Mouse (Mus musculus): ENCODE data around the gene Scgn. TPM values are rescaled to one million over a fixed set of nuclear protein-coding genes. Genes with fewer than 3 reads are reported as not detected.

Gene Scgn
- total RNA-seq, 2 experiments from 2014 or later: 0.68 TPM; not detected in 1

DNA sequence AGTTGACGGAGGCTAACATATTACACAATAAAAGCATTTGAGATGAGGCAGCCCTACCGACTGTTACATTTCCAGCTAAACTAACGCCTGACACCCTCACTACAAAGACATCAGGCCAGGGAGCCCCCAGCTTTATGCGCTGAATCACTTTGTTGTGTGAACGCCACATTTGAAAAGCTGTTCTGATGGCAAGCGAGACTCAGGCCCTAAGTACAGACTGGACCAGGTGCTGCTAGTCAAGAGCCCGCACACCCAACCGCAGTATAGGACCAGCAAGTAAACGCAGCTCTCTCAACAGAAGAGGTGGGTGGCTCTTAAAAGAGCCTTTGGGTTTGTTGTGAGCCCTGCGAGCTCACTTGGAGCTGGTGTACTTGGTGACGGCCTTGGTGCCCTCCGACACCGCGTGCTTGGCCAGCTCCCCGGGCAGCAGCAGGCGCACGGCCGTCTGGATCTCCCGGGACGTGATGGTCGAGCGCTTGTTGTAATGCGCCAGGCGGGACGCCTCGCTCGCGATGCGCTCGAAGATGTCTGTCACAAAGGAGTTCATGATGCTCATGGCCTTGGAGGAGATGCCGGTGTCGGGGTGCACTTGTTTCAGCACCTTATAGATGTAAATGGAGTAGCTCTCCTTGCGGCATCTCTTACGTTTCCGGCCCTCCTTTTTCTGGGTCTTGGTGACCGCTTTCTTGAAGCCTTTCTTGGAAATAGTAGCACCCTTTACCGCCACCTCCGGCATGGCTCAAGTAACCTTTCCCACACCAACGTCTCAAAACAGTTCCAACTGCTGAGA is 57.4 kb downstream of the Scgn start, which contains the start of gene Hist1h2ba:
Gene Hist1h2ba (minus strand): TSS at position 736 of the 790 bp plus-strand sequence.
- Histone ChIP-seq H3K4me3 (no peak within 1 kb of the TSS), H3K27ac (no peak within 1 kb of the TSS)
- DNase-seq (ENCODE audit: extremely low spot score in 1 of 2, low spot score in 2 of 2): no peak
- intact Hi-C loops (cut with DNase I): no loop called here
- TF ChIP-seq CTCF (IDR thresholded peaks at IDR 0.05): no peak

DNA sequence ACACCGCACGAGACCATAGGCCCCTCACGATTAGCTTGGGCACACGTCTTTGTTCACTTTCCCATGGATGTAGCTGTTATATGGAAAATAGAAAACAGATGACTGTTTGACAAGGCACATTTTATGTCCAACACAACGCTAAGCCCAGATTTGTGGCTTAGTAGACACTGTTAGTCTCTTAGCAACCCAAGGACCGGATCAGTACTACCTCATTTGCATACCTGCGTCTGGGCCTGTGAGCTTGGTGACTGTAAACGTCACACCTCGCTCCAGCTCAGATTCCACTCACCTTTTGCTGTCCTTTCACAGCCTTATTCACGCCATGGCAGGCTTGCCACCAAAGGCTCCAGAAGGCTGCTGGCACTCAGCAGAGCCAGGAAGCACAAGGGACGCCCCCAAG is 60.1 kb downstream of the Scgn start:
- no peak for DNase-seq (ENCODE audit: extremely low spot score in 1 of 2, low spot score in 2 of 2)

DNA sequence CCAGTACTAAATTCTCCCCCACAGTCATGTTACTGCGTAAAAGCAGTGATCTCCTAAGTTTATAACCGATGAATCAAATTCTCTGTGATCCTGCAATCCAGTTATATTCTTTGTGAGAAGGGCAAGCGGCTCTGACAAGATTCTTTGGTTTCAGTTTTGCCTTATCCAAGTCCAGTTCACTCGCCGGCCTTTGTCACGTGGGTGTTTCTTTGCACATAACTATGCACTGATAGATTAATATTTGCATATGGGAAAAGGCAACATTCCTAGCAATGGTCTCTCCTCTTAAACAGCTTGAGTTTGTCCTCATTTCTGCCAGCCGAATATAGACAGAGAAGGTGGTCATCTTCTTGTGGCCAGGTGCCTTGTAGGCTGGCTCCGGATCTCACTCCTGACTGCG is 60.6 kb downstream of the Scgn start:
- no peak for TF ChIP-seq CTCF (IDR thresholded peaks at IDR 0.05)
- intact Hi-C loops (cut with DNase I): no loop called here
- DNase-seq (ENCODE audit: extremely low spot score in 1 of 2, low spot score in 2 of 2): no peak
- Histone ChIP-seq H3K4me3 (no peak overlapping the region), H3K27ac (no peak overlapping the region)

More for the DNA sequence above, 60.1 kb downstream of the Scgn start:
- no peak for TF ChIP-seq CTCF (IDR thresholded peaks at IDR 0.05)
- intact Hi-C loops (cut with DNase I): no loop called here
- no peak overlapping the region for H3K27ac ChIP-seq
- no peak overlapping the region for H3K4me3 ChIP-seq

DNA sequence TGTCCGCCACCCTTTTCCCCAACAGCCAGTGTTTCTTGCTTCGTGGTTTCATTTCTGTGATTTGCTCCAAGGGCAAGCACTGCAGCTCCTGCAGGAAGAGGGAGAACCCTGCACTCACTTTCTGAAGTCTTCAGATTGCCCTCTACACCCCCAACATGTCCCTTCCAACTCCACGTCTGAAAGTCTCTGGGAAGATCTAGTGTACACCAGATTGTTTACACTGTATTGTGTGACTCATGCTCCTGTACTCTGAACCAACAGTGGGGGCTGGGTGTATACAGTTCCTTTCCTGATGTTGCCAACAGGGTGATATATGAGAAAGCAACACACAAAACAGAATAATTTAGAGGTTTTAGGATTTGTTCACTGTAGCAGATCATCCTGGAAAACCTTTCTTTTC is 62.4 kb downstream of the Scgn start:
- intact Hi-C loops (cut with DNase I): no loop called here
- Histone ChIP-seq H3K27ac (no peak overlapping the region), H3K4me3 (no peak overlapping the region)
- no peak for DNase-seq (ENCODE audit: extremely low spot score in 1 of 2, low spot score in 2 of 2)
- no peak for TF ChIP-seq CTCF (IDR thresholded peaks at IDR 0.05)

DNA sequence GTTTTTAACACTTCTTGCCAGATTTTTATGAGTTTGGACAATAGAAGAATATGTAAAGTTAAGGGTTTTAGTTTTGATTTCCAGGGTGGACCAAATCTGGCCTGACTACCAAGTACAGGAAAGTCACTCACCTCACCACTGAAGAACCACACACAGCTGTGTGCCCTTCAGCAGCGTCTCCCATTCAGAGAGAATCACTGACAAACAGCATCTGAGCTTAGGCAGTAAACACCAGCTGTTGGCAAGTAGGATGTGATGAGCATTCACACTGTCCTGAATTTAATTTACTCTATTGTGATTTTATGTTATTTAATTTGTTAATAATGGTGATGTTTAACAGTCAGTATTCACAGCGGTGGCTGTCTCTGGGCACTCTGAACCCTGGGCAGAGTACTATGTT is 65.2 kb downstream of the Scgn start:
- no peak for TF ChIP-seq CTCF (IDR thresholded peaks at IDR 0.05)
- DNase-seq (ENCODE audit: extremely low spot score in 1 of 2, low spot score in 2 of 2): no peak
- no peak overlapping the region for H3K4me3 ChIP-seq
- intact Hi-C loops (cut with DNase I): no loop called here
- no peak overlapping the region for H3K27ac ChIP-seq

DNA sequence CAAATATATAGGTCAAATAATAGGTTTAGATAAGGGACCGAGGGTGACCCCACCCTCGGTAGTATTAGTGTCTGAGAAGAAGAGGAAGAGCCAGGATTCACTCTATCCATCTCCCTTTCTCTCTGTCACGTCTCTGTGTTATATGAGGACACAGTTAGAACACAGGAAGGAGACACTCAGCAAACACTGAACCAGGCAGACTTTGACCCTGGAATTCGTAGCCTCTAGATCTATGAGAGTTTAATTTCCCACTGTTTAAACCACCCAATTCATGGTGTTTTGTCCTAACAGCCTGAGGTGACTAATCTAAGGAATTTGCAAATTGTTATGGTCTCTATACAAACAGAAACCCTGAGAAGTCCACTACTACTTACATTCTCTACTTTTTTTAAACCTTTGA is 73.3 kb downstream of the Scgn start:
- TF ChIP-seq CTCF (IDR thresholded peaks at IDR 0.05): no peak
- no peak overlapping the region for H3K4me3 ChIP-seq
- intact Hi-C loops (cut with DNase I): no loop called here
- no peak for DNase-seq (ENCODE audit: extremely low spot score in 1 of 2, low spot score in 2 of 2)
- H3K27ac ChIP-seq: no peak overlapping the region

DNA sequence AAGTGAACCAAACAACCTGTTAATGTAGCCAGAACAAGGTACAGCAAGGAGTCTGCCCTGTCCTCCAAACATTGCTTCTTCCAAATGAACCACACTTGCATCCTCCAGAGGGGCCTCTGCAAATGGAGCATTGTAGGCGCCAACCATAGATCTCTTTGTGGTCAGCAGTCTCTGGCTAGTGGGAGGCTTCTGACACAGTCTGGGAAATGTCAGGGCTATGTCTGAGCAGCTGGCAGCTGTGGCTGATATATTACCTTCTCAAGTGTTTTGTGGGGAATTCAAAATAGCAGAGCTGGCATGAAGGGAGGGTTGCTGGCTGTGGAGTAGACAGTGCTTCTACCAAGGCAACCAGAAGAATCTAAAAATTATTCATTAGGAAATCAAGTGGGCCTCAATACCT is 74.9 kb downstream of the Scgn start:
- intact Hi-C loops (cut with DNase I): no loop called here
- no peak for DNase-seq (ENCODE audit: extremely low spot score in 1 of 2, low spot score in 2 of 2)
- Histone ChIP-seq H3K4me3 (no peak overlapping the region), H3K27ac (no peak overlapping the region)
- no peak for TF ChIP-seq CTCF (IDR thresholded peaks at IDR 0.05)

DNA sequence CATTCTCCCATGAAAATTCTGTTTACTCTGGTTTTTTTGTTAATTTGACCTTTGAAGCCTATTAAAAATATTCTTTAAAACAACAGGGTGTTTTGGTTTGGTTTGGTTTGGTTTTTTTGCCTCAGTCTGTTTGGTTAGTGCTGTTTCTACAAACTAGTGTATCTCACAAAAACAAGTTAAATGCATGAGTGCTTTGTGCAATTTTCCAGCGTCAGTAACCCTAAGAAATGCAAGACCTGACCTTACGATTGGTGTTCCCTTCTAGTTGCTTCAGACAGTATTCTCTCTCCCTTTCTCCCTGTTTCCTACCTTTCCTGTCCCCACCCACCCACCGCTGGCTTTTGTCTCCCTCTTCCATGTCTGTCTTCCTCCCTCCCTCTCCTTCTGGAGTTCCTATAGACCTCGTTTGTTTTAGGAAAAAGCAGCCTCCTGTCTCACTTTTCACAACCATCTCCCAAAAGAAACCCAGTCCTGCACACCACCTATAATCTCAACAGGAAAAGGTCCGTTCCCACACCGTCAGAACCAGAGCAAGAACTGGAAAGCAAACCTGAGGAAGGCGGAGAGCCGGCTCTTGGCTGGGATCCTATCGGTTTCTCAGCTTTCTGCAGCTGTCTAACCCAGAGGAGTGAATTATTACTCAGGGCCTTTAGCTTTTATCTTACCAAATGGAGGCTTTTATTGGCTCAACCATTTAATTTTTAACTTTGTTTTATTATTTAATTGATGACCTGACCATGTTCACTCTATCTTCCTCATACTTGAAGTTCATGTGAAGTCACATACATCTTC is 76.4 kb downstream of the Scgn start, which contains the start of gene Slc17a4:
Gene Slc17a4 (minus strand): TSS at position 634 of the 792 bp plus-strand sequence.
- intact Hi-C loops (cut with DNase I): no loop called here
- no peak for TF ChIP-seq CTCF (IDR thresholded peaks at IDR 0.05)
- H3K27ac ChIP-seq: no peak within 1 kb of the TSS
- no peak for DNase-seq (ENCODE audit: extremely low spot score in 1 of 2, low spot score in 2 of 2)
- no peak within 1 kb of the TSS for H3K4me3 ChIP-seq

DNA sequence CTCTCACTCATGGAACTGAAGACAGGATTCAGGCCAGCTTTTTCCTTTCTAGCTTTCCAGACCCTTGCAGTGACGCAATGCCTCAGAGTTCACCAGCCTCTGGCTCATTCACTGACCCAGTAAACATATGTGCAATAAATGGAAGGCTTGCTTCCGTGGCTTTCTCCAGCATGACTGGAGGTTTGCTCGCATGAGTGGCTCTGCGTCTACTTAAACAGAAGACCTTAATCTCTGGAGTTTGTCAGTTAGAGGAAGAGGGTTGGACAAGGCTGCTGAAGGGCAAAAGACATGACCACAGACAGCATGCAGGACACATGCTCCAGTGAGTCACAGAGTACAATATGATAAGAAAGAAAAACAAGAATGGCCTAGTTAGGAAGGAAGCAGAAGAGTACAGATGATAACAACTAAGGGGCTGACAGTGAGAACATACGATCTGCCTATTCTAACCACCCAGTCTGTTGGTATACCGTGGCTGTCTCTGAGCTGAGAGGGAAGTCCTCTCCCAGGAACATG is 77.2 kb downstream of the Scgn start:
- no peak for DNase-seq (ENCODE audit: extremely low spot score in 1 of 2, low spot score in 2 of 2)
- intact Hi-C loops (cut with DNase I): no loop called here
- Histone ChIP-seq H3K27ac (no peak overlapping the region), H3K4me3 (no peak overlapping the region)
- no peak for TF ChIP-seq CTCF (IDR thresholded peaks at IDR 0.05)

DNA sequence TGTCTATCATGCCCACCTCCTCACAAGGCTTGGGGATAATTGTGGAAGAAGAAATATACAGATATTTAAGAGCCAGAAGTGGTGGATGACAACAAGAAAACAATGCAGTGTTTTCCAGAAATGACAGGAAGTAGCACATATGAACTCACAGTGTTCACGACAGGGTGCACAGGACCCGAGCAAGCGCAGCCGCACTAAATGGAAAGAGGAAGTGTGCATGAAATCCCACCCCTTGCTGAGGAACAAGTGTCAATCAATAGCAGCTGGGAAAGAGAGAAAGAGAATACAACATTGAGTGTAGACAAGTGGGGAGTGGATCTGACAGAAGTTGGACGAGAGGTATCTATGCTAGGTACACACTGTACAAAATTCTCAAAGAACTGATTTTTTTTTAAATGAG is 79.7 kb downstream of the Scgn start:
- TF ChIP-seq CTCF (IDR thresholded peaks at IDR 0.05): no peak
- DNase-seq (ENCODE audit: extremely low spot score in 1 of 2, low spot score in 2 of 2): no peak
- Histone ChIP-seq H3K27ac (no peak overlapping the region), H3K4me3 (no peak overlapping the region)
- intact Hi-C loops (cut with DNase I): no loop called here

DNA sequence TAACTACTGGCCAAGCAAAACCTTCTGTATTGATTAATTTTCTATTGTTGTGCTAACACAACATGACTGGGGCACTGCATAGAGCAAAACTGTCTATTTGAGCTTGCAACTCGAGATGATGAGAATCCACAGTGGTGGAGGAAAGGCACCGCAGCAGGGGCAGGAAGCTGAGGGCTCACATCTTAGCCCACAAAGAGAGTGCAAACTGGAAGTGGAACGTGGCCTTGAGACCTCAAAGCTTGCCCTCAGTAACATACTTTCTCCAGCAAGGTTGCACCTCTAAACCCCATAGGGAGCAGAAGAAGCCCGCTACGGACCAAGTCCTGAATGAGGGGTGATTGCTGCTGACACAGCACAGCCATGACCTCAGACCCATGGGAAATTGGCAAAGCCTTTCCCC is 80.9 kb downstream of the Scgn start:
- no peak for DNase-seq (ENCODE audit: extremely low spot score in 1 of 2, low spot score in 2 of 2)
- intact Hi-C loops (cut with DNase I): no loop called here
- Histone ChIP-seq H3K27ac (no peak overlapping the region), H3K4me3 (no peak overlapping the region)
- no peak for TF ChIP-seq CTCF (IDR thresholded peaks at IDR 0.05)

DNA sequence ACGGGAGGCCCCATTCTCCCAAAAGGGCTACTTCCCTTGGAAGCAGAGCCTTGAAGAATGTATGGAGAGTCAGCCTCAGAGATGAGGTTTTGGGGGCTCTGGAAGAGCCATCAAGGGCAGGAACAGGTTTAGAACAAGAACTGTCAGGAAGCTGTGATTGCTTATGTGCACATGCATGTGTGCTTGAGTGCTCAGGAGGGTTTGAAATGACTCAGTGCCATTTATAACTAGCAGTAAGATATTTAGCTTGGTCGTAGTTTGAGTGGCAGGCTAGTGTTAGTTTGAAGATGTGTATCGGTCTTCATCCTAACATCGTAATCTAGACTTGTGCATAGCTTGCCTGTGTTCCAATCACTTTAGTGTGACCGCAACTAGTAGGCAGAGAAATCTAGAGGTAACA is 84.1 kb downstream of the Scgn start:
- H3K27ac ChIP-seq: no peak overlapping the region
- no peak for TF ChIP-seq CTCF (IDR thresholded peaks at IDR 0.05)
- DNase-seq (ENCODE audit: extremely low spot score in 1 of 2, low spot score in 2 of 2): no peak
- H3K4me3 ChIP-seq: no peak overlapping the region
- intact Hi-C loops (cut with DNase I): no loop called here

Small RNA genes lying within 50 kb of the gene (microRNA-seq; reads per million reads assigned to microRNA genes)
- 0 reads per million in 2 experiments for gene Gm44344

Other genes starting within 250 kb of the Scgn start
- 1 to 10 TPM; 1.0 to 1.3 TPM for gene Hist1h3c, start 245.6 kb downstream of the Scgn start, total RNA-seq (2021)
- 10 to 100 TPM; 12.3 to 19.0 TPM for gene Hist1h2bb, start 244.5 kb downstream of the Scgn start, total RNA-seq (2021)
- gene Hist1h2ab, start 240.1 kb downstream of the Scgn start, total RNA-seq (2021): 10 to 100 TPM; 19.9 to 21.0 TPM
- 1 to 10 TPM; 6.6 to 7.5 TPM for gene Hist1h3b, start 238.9 kb downstream of the Scgn start, total RNA-seq (2021)
- gene Hist1h4b, start 234.2 kb downstream of the Scgn start, total RNA-seq (2021): 10 to 100 TPM; 62.5 to 93.5 TPM
- gene Hist1h4a, start 230.0 kb downstream of the Scgn start, total RNA-seq (2021): 10 to 100 TPM; 53.1 to 70.3 TPM
- 10 to 100 TPM; 31.1 to 37.0 TPM for gene Hist1h3a, start 228.8 kb downstream of the Scgn start, total RNA-seq (2021)
- 10 to 100 TPM; 21.6 to 22.6 TPM for gene Hist1h1a, start 227.5 kb downstream of the Scgn start, total RNA-seq (2021)
- gene Trim38, start 221.3 kb downstream of the Scgn start, total RNA-seq (2021): not detected
- not detected for gene Slc17a2, start 184.2 kb downstream of the Scgn start, total RNA-seq (2021)
- not detected for gene Slc17a3, start 151.8 kb downstream of the Scgn start, total RNA-seq (2021)
- gene Slc17a1, start 123.5 kb downstream of the Scgn start, total RNA-seq (2021): not detected
- not detected for gene Slc17a4, start 76.2 kb downstream of the Scgn start, total RNA-seq (2021)
- not detected for gene Hist1h2ba, start 57.1 kb downstream of the Scgn start, total RNA-seq (2021)
- not detected for gene Hist1h2aa, start 56.8 kb downstream of the Scgn start, total RNA-seq (2021)

Measured in left cerebral cortex, adult 2 months (tissue).